Mouse (Mus musculus): Measurements from ENCODE around the gene Plagl2.

Plagl2 gene

DNA sequence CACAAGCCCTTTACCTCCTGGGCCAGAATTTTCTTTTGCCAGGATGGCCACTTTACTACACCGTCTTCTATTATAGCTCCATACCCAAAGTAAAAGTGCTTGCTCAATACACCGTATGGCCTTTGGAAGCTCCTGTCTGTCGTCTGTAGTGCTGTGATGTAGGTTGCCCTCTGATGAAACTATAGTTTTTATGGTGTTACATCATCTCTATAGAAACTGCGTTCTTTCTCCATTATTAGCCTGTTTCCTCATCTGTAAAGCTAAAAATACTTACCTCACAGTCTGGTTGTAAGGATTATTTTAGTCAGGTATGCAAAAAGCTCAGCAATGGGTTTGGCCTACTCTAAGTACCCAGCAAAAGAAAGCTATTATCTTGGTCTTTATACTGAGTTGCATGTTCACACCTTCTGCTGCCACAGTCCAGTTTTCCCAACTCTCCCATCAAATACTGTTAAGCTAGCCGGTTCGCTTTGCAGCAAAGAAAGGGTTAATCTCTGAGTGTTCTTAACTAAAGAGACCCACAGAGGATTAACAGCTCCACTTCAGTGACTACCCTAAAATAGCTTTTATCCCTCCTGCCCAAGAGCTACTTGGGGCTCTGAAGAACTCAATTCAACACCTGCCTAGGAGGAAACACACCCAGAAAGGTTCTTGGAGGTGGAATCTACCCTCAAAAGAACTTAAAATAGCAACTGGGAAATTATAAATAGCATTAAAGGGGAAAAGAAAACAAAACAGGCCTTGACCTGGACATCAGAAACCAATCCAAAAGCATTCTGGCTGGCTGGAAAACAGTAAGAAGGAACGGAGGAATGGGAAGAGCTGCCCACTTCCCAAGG, 2.0 kb downstream of the Plagl2 start:
- no peak for DNase-seq

DNA sequence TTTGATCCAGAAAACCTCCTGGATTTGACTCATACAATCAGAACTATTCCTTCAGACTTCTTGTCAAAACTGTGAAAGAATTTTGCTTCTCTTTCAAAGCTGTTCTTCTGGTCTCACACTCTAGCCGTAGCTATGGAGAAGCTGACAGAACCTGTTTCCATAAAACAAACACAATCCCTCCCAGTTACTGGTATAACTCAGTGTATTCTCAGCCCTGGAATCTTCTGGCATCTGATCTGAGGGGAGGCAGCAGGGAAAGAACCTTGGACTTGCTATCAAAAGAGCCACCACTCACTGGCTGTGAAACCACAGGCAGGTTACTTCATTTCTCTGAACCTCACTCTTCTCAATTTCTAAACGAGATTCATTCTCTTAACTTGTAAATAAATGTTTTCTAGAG, 2.8 kb downstream of the Plagl2 start:
- no peak for DNase-seq

DNA sequence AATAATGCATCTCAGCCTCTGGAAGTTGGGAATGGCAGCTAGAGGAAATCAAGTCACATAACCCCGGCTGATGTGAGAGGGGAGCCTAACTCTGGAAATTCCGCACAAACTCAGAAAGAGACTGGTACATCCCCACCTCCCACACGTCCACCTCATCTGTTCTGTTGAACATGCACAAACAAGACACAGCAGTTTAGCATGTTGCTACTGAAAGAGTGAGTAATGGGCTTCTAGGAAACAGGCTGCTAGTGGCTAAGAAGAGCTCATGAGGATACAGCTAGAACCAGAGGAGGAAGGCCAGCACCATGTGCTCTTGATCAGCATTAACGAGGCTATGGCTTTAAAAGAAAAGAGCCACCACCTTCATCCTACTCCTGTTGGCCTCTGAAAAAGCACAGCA, 3.3 kb downstream of the Plagl2 start:
- DNase-seq: no peak

- no peak for DNase-seq
Measured at GRCm38 (mm10) chr2:153237193-153237592, 4.0 kb downstream of the Plagl2 start.

- no peak for DNase-seq
Measured at GRCm38 (mm10) chr2:153228523-153228922, 12.7 kb downstream of the Plagl2 start.

DNA sequence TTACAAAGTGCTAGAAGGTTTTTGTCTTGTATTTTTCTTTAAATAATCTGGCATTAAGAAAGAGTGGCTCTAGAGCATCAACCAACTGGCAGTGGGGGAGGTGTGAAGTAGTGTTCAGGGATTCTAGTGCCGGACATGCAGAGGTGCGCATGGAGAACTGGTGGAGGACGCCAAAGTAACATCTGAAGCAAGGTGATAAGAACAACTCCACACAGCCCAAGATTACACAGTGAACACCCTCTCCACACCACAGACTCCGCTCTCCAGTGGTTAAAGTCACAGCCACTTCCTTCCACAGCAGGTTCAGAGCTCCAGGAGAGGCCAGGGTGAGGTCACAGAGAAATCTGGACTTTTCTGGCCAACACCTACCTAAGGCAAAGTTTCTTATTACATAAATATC, 13.3 kb downstream of the Plagl2 start:
- DNase-seq: no peak

- DNase-seq: no peak
Measured at GRCm38 (mm10) chr2:153225595-153225953, 15.7 kb downstream of the Plagl2 start.

- DNase-seq: peak; percentile 51 to 54
Measured at GRCm38 (mm10) chr2:153224946-153225594, 16.2 kb downstream of the Plagl2 start, which contains the start of gene Tspyl3. TSS of gene Tspyl3 (minus strand) at chr2:153225441.

- no peak for DNase-seq
Measured at GRCm38 (mm10) chr2:153222566-153222965, 18.7 kb downstream of the Plagl2 start.

DNA sequence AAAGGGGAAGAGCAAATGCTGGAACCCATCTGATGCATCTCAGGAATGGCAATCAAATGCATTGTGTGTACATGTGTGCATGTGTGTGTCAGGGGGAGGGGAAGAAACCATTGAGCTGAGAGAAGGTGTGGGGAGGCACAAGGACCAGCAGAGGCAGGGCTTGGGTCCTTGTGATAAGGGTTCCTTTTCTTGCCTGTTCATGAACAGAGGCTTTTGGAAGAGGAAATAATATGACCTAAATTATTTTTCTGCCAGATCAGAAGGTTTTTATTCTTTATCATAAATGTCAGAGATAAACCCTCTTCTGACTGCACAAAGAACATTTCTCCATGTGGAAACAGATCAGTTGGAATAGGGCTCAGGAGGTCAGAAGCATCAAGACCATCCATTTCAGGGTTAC, 19.1 kb downstream of the Plagl2 start:
- no peak for DNase-seq

DNA sequence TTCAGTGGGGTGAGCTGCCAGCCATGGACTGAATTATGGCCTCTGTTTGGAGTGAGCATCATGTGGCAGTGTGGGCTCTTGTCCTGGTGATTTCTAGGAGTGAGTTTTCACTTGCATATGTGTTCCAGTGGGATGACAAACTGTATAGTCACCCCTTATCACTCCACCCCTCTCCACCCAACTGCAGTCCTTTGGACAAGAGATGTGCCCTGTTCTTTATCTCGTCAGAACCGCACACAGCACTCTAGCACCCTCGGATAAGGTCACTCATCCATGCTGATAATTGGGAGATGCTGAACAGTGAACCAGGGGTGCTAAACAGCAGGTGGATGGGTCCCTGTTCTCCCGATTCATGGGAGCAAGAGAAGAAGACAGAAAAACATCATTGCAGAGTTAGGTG, 19.6 kb downstream of the Plagl2 start:
- no peak for DNase-seq

DNA sequence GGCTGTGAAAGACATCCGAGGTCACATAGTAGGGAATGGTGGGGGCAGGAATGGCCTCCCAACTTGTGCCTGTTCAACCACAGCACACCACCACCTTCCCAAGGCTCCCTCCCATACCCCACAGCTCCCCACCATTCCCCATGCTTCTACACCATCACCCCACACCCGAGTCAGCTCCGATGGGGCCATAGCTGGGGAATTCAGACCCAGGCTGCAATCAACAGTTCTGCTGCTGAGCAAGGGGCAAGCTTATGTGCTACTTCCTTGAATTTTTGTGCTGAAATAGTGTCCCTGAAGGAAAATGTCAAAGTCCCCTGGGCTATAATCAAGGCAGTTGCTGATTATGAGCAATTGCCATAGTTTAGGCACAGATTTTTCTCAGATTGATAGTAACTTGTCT, 22.7 kb downstream of the Plagl2 start:
- DNase-seq: no peak

GRCm38 (mm10) chr2:153217826-153218340, 23.3 kb downstream of the Plagl2 start:
- DNase-seq: no peak

- no peak for DNase-seq
Measured at GRCm38 (mm10) chr2:153215421-153215820, 25.8 kb downstream of the Plagl2 start.

GRCm38 (mm10) chr2:153214771-153215259, 26.4 kb downstream of the Plagl2 start:
- DNase-seq: no peak

- DNase-seq: no peak
Measured at GRCm38 (mm10) chr2:153213351-153213750, 27.9 kb downstream of the Plagl2 start.

DNA sequence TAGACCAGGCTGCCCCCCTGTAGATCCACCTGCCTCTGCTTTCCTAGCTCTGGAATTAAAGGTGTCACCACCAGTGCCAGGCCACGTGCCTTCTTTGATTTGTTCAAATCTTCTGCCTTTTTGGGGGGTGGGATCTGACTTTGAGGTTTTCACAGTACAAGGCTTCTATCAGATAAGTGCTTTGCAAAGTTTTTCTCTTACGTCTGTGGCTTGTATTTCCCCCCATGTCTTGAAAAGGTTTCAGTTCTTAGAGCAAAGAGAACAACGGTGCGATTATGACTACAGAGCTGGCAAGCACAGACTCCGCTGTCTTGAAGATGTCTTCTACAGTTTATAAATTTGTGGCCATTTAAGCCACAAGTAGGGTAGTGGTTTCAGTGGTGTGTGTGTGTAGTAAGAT, 29.8 kb downstream of the Plagl2 start:
- DNase-seq: no peak

DNA sequence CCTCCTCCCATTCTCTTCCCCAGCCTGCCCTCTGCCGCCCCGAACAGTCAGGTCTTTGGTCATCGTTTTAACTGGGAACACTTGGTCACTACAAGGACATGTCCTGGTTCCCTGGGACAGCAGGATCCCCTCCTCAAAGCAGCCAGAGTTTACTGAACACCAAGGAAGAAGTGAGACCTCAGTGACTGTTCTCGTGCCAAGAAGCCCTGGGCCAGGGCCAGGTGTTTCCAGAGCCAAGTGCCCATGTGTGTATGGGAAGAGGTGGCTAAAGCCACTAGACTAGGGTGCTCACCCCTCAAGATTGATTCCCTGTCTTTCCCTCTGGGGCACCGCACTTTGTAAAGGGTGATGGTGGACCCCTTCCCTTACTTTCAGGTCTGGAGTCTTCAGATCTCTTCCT, 31.9 kb downstream of the Plagl2 start:
- DNase-seq: peak; percentile 46 to 48

DNA sequence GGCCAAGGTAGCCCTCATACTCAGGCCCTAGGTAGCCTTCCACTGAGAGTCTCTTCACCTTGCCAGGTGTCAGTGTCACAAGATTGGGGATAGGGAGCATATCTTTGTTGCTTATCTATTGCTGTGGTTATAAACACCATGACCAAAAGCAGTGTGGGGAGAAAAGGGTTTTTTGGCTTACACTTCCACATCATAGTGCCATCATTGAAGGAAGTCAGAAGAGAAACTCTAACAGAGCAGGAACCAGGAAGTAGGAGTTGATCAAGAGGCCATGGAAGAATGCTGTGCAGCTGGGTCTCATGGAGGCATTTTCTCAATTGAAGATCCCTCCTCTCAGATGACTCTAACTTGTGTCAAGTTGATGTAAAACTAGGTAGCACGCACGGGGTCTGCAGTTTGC, 33.1 kb downstream of the Plagl2 start:
- DNase-seq: no peak

DNA sequence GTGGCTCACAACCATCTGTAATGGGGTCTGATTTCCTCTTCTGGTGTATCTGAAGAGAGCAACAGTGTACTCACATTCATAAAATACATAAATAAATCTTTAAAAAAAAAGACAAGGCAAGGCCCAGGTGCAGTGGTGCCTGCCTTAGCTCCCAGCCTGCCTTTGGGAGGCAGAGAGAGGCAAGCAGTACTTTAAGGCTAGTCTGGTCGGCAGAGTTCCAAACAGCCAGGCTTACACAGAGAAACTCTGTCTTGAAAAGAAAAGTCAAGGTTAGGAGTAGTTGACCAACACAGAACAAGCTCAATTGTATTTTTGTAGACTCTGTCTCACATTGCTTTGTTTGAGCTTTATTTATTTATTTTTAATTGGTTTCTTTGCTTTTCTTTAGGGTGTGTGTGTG, 38.5 kb downstream of the Plagl2 start:
- DNase-seq: no peak

GRCm38 (mm10) chr2:153199114-153199513, 42.1 kb downstream of the Plagl2 start:
- no peak for DNase-seq

- no peak for DNase-seq
Measured at GRCm38 (mm10) chr2:153198485-153198884, 42.7 kb downstream of the Plagl2 start.

- DNase-seq: no peak
Measured at GRCm38 (mm10) chr2:153194255-153194654, 47.0 kb downstream of the Plagl2 start.

GRCm38 (mm10) chr2:153191242-153191641, 50.0 kb downstream of the Plagl2 start:
- DNase-seq: no peak

Data from cerebellum, postnatal 36 days (tissue).